Mouse (Mus musculus): ENCODE data around the gene Rspo4. TPM values are rescaled to one million over a fixed set of nuclear protein-coding genes. Genes with fewer than 3 reads are reported as not detected.
A peak's percentile ranks its signal among the peaks of the same experiment; 100 is the strongest.

Gene Rspo4
- not detected for total RNA-seq (2021)
- long read RNA-seq, experiment 1 = 0 reads
- long read RNA-seq, experiment 2 = 0 reads

DNA sequence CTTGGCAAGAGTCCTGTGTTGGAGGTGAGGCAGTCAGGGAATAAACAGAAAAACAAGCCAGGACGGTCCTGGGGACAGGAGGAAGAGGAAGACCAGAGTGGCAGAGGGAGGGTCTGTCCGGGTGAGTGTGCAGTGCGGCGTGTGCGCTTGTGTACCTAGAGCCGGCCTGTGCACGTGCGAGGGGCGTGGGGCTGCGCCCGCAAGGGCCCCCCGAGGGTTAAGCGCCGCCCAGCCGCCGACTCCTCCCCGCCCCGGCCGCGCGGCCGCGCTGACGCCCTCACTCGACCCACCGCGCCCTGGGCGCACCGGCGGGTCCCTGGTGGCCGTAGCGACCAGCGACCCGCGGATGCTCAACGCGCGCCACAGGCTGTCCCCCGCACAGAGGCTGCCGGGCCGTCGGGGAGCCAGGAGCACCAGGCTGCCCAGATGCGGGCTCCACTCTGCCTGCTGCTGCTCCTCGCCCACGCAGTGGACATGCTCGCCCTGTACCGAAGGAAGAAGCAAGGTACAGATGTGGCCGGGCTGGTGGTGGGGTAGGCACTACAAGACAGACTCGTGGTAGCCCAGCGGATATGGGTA, at the start of gene Rspo4:
Rspo4 (plus strand) TSS at position 280 of the 579 bp plus-strand sequence.
- peak; percentile 23 for DNase-seq

DNA sequence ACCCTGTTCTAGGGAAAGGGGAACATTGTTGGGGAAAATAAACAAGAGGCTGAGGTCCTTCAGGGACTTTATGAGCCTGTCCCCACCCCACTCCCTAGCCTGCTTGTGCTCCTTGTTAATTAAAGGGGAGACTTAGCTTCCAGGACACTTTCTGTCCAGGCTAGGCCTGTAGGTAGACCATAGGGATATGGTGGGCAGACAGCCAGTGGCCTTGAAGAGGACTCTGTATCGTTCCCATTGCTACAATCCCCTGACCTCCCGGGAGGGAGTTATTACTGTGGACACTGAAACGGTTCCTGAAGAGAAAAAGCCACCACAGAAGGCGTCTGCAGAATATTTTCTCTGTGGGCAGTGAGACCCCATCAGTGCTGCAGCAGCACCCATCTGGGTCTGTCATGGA, 27.1 kb upstream of the Rspo4 start:
- no peak for DNase-seq

DNA sequence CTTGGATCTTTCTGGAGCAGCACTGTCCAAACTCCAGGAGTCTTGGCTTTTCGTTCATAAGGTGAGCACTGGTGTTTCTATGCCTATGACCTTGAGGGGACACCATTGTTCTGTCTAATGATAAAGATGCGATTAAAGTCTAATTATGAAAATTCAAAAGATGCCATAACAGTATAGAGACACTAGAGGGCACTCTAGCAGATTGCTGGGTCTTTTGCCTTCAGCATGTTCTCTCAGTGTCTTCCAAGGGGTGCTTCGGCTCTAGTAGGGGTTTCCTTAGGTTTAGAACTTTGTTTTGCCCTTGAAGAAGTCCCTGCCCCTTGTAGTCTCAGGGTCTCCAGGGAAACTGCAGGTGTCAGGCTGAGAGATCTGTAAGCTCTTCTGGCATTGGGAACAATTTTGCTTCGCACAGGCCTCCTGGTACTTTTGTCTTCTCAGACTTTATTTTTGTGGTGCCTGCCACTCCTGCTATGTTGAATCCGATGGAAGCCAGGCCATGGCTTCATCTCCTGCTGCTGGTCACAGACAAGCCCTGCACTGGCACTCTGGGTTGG, 19.6 kb downstream of the Rspo4 start:
- DNase-seq = no peak

DNA sequence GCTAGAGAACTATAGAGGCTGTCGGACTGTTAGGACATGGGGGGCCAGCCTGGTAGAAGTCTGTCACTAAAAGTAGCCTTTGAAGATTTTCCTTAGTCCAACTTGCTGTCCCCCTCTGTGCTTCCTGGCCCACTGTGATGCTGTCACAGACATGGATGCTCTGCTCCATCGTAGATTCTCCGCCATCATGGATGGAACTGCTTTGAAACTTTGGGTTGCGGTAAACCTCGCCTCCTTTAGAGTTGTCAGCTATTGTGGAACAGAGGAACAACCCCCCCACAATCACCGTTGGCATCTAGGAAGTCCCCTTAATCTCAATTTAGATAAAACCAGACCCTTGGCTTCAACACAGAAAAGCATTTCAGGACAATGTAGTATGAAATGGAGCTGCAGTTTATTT, 22.2 kb downstream of the Rspo4 start:
- DNase-seq = no peak

DNA sequence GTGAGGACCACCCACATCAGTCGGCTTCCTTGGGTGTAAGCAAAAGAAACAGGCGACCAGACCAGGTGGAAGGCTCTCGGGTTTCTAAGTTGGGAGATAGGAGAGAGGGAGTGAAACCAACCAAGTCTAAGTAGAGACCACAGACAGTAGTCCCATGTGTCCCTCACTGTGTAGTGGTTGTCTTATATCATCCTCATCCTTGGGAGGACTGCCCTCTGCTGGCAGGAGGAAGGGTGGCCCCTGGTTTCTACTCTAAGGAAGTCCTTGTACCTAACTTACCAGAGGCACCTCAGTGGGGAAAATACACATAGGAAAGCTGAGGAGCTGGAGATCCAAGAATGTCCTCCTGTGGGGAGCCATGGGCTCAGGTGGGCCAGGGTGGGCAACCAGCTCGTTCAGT, 23.8 kb downstream of the Rspo4 start:
- DNase-seq = peak; percentile 78

DNA sequence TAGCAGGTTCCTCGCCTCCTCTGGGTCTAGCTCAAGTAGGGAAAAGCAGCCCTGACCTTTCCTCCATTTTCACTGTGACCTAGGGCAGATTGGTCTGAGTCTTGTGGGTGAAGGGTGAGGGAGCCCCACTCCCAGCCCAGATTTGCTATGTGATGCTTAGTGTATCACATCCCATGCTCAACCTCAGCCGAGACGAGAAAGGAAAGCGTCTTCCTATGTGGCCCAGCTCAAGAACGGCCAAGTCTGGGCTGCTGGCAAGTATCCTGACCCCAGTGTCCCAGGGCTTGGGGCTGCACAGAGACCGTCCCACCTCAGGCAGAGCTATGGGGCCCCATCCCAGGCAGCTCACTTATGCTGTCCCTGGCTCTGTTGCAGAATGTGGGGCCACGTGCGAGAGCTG, 25.5 kb downstream of the Rspo4 start:
- DNase-seq = no peak

DNA sequence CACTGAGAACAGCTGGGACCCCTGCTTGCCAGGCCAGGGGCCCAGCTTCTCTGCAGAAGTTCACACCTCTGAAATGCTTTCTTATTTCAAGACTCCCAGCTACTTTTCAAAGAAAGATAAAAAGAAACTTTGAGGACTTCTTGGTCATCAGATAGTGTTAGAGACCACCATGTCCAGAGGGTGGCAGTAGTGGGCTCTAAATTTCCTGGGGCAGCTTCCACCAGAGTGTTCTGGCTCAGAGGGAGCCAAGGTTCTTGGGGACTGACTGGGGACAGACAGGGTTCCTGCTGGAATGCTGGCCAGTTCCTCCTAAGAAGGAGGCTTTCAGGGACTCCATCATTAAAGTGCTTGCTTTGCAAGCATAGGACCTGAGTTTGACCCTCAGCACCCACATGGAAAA, 31.8 kb downstream of the Rspo4 start:
- DNase-seq = peak; percentile 56

DNA sequence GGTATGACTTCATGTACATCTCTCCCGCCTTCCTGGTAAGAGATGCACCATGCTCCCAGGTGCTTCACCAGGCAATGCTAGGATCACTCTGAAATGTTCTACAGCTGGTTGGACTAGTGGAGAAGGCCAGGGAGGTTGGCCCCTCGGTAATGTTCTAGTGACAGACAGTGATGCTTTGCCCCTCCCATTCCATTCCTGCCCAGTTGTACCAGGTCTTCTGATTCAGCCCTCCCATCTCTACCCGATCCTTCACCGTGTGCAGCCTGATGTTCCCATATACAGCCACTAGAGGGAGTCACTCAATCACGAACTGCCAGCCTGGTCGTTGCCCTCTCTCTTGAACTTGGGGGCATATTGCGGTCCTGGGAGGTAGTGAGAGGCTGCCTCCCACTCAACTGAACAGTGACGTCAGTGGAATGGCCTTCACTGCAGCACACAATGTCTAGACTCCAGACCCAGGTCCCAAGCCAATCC, 33.3 kb downstream of the Rspo4 start:
- peak; percentile 68 for DNase-seq

DNA sequence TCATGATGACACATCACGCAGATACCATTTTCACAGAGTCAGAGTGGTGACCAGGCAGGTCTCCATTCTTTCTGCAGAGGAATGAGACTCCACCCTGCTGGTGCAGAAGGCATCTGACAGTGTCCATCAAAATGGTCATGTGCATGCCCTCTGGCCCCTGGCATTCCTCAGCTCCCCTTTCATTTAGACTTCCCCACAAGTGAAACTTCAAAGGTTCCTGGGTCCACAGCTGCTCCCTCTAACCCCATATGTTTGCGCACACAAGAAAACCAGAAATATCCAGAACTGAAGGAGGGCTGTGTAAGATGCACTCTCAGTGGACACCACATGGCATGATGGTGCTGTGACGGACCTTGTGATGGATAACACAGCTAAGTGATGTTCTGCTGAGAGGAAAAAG, 35.9 kb downstream of the Rspo4 start:
- no peak for DNase-seq

DNA sequence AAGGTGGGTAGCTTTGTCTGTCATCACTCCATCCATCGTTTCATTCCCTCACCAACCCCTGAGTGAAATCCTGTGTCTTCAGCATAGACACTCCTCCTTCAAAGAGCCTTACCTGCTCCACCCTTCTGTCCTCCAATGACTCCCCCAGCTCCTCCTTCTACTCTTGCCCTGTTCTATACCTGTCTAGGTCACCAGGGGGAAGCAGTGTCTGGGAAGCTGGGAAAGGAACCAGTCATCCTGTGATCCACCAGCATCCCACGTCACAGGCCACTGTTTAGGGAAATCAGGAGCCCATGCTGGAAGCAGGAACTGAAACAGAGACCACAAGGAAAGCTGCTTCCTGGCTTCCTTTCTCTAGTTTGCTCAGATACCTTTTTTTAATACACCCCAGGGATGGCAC, 37.0 kb downstream of the Rspo4 start:
- no peak for DNase-seq

DNA sequence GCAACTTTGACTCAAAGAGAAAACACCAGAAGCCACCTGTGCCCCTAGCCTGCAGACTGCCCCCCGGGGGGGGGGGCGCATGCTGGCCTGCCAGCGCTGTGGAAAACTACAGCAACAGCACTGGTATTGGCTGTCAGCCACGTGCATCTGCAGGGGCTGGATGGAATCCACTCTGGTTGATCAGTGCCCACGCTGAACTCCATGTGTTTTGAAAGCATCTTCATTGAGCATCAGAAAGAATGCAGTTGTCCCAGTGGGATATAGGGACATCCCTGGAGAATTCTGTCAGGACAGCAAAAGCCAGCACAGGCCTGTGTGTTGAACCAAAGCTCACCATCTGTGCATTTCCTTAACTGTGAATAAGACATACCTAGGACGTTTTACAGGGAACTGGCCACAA, 48.3 kb downstream of the Rspo4 start:
- DNase-seq = no peak

DNA sequence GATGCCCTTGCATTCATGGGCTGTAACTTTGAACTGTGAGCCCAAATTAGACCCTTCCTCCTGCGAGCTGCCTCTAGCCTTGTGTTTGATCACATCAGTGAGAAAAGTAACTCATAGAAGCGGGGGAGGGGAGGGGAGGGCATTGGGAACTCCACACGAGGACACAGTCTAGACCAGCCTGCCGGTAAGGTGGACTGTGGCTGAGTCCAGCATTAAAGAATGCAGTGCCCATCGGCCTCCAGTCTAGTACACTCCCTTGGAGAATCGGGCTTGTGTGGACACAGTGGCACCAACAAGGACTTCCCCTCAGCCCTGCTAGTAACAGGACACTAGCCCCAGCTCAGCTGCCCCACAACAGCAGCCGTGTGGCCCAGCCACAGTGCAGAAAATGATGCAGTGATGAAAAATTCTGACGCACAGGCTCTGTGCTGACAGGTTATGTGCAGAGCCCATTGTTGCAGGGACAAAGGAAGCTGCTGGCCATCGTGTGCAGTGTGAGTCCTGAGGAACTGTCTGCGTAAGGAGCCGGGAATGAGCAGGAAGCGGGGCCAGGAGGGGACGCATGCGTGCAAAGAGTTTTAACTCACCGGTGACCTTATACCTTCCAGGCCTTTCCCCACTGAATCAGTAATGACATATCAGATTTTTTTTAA, 50.5 kb downstream of the Rspo4 start:
- DNase-seq = no peak

DNA sequence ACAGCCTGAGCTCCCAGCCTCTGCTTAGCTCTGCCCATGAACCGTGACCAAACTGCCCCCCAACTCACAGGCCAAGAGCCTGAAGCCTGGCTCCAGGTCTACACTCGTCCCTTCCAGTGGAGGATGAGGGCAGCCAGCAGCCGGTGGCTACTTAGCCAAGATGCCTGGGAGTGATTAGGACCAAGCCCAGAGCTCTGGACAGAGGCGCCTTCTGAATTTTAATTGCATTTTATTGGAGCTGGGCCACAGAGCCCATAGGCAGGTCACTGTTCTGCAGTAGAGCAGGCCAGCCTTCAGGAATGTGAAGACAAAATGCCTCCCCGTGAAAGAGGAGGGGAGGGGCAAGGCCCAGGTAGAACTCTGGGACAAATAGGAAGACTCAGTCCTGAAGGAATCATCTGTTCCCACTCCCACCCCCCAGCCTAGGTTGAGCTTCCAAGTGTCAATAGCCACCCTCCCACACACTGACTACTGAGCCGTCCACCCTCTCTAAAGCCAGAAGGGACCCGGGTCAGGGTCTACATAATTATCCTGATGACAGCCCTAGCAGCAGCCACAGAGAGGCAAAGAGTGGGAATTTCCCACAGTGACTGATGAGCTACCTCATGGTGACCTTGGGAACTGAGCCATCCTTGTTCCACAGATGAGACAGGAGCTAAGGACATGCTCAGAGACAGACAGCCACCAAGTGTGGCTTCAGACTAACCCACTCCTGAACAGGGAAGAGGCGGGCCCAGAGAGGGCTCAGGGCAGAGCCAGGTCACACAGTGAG, 51.7 kb downstream of the Rspo4 start:
- no peak for DNase-seq

DNA sequence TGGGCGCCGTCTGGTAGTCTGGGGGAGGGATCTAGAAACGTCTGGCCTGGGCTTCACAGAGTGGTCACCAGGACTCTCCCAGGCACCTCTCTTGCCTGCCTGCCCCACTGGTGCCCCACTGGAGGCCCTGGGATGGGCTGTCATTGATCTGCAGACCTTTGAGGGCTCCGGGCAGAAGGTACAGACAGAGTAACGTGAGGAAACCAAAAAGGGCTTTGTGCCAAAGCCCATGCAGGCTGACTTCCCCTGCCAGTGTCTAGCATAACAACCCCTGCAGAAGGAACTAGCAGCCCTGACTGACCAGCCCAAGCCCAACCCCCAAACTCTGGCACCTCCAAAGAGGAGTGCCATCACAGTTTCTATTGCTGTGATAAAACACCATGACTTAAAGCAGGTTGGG, 53.2 kb downstream of the Rspo4 start:
- no peak for DNase-seq

DNA sequence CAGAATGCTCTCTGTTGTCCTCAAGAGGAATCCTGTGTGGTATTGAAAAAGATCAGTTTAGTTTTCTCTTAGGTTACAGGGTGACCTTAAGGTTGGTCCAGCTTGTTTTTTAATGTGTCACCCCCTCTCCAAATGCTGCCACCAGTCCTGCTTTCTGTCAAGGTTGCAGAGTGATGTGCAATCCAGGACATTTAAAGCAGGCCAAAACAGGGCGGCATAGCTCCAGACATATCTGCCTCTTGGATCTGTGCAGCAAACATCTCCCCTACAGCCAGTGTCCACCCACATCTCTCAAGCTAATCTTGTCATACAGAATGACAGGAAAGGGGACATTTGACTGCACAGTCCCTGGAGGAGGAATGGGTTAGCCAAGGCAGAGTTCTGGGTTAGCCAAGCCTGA, 55.4 kb downstream of the Rspo4 start:
- DNase-seq = no peak

DNA sequence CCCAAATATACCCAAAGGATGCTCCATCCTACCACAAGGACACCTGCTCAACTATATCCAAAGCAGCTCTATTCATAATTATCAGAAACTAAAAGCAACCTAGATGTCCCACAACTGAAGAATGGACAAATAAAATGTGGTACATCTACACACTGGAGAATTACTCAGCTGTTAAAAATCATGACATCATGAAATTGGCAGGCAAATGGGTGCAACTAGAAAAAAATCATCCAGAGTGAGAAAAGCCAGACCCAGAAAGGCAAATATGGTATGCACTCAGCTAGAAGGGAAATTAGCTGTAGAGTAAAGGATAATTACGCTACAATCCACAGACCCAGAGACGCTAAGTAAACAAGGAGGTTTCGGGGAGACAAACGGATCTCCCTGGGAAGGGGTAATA, 58.1 kb downstream of the Rspo4 start:
- no peak for DNase-seq

DNA sequence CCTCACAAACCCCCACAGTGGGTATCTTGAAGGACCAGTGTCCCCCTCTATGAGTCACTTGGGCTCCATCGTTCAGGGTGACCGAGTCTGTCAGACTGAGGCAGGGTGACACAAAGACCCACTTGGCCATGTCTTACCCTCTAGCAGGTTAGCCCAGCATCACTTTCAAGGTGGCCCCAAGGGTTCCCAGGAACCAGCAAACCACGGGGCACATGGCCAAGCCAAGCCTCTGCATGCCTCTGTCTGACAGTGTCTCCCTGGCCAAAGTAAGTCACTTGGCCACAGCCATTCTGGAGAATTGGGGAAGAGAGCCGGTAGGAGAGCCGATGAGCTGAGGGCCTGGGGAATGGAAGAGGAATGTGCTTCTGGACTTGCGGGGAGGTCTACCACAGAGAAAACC, 60.5 kb downstream of the Rspo4 start:
- DNase-seq = no peak

DNA sequence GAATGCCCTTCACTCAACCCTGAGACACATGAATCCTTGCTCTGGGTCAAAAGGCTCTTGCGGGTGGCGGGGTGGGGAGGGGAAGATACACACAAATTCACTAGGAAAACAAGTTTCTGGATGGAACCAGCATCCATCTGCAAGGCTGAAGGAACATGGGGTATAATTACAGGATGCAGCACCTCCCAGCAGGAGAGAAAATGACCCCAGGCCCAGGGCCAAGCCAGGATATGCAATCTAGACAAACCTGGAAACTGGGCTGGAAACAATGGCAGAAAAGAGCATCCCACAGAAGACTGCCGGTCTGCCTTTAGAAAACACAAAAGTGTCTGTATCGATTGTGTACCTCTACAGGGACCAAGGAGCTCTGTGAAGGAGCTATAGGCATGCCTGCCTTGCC, 61.2 kb downstream of the Rspo4 start:
- DNase-seq = no peak

DNA sequence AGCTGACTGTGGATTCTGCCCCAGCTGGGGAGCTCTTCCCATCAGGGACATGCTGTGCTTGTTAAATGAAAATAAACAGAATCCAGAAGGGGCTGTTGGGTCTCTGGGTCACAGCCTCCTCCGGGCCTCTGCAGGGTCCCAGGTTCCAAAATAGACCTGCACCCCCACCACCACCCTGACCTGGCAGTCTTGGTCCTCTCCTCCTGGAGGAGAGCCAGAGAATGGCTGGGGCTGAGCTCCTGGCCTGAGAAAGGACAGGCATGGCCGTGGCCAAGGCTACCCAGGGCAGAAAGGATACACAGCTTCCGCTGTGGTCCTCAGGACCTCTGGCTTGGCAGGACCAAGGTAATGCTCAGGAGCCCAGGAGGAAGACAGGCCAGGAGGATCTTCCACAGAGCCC, 61.9 kb downstream of the Rspo4 start:
- DNase-seq = no peak

DNA sequence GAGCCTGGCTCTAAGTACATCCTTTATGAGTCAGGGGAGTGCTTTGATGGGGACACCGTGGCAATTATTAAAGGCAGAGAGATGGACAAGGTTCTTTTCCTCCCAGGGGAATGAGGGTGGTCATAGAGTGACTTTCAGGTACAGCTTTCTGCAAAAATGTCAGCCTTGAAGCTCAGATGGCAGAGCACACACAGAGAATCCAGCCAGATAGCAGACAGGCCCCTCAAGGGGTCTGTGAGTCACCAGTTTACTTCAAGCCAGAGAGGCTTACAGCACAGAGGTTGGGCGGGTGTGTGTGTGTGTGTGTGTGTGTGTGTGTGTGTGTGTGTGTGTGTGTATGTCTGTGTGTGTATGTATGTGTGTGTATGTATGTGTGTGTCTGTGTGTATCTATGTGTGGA, 64.3 kb downstream of the Rspo4 start:
- DNase-seq = no peak

DNA sequence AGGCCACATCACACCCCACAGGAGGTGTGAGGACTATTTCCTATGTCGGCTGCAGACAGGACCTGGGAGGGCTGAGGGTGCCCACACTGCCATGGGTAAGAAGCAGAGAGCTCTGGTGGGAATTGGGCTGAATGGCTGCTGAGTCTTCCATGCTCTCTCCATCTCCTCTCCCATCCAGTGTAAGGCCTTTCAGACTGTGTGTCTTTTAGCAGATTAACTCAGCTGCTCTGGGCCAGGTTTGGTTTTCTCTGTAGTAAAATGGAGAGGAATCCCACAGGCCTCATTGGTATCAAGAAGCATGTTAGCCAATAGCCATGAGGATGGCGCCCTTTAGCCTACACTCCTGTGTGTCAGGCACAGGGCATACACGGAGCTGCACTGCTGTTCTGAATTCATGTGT, 66.7 kb downstream of the Rspo4 start:
- DNase-seq = no peak

DNA sequence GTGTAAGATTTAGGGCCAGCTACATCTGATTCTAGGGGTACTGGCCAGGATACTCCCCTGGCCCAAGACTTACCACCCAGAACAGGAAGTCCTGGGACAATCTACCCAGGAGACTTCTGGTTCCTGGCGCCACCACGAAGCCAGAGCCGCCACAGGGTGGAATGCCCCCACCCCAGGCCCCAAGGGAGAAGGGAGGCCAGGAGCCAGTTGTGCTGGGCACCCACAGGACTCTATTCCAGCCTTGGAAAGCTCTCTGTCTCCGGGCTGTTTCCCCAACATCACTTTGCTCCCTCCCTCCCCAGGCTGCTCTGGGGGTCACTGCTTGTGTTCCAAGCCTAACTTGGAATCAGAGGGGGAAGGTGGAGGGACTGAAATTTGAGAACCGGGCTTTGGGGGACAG, 67.8 kb downstream of the Rspo4 start:
- DNase-seq = peak; percentile 50

DNA sequence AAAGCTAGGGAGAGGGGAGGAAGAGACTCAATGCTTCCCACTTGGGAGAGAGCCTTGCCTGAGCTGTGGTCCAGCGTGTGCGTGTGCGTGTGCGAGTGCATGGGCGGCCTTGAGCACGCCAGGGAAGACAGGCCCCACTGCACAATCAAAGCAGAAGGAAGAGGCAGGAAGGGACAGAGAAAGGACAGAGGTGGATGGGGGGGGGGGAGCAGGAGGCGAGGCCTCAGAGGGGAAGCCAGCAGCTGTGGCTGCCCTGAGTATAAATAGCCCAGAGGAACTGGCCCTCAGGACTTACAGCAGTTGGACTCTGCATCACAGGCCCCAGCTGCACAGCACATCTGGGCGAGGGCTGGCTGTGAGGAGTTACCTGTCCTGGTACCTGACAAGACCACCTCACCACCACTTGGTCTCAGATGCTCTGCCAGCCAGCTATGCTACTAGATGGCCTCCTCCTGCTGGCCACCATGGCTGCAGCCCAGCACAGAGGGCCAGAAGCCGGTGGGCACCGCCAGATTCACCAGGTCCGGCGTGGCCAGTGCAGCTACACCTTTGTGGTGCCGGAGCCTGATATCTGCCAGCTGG, 68.3 kb downstream of the Rspo4 start, which contains the start of gene Angpt4:
Angpt4 (plus strand) TSS at position 292 of the 582 bp plus-strand sequence.
- DNase-seq = no peak
